ENCODE assay signal across 9 mouse cellular contexts in the genomic region with DNA sequence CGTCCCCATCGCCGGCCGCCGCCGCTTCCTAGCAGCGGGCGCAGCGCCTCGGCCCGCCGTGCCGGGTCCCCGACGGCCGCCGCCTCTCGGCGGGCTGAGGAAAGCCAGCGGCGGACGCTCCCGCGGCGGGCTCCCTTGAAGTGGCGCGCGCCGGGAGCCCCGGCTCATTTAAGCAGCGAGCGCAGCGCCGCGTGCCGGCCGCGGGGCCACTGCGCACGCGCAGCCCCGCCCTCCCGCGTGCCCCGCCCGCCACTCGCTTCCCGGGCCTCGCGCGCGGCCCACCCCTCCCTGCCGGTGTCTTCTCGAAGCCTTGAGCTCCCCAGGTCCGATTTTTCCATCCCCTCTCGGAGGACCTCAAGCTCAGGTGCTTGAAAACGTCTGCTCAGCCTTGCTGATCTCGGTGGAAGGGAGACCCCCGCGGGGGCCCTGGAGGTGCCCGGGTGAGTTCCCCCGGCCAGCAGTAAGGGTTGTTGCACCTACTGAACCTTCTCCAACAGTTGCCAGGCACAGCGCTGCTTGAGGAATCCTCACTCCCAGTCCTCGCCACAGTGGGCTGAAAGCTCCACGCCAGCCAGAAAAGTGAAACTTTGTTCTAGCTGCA. TPM values are rescaled to one million over a fixed set of nuclear protein-coding genes. Genes with fewer than 3 reads are reported as not detected.
DNase-seq lines count a peak whose midpoint lies in the region; ATAC-seq and TF ChIP-seq lines count a peak whose summit lies in the region.
"Had no signal": no experiment of that assay in that cellular context is flagged by ENCODE, and none has a peak within 500 bp of the region (broad histone marks: within the 10 kb centered on the region; RNA-seq: fewer than 3 reads in every experiment).

TSS of gene Neto2 (minus strand) at position 174 of the 601 bp plus-strand sequence.

- TF ChIP-seq EP300 in liver, embryonic 14.5 days (IDR thresholded peaks at IDR 0.05; ENCODE audit: low read depth): no peak

- H3K4me3 ChIP-seq in brown adipose tissue, adult 24 weeks (ENCODE audit: insufficient read depth, low read depth, low read length): peak within 1 kb of the TSS; percentile 69
- peak within 1 kb of the TSS; percentile 78 for H3K4me3 ChIP-seq in heart, embryonic 16.5 days (ENCODE audit: low read length)
- peak within 1 kb of the TSS; percentile 64 to 68 for H3K4me3 ChIP-seq in liver, embryonic 14.5 days (ENCODE audit: insufficient read depth in 1 of 2, low read depth in 2 of 2, low read length in 2 of 2)
- H3K4me3 ChIP-seq in neural tube, embryonic 11.5 days (ENCODE audit: low read depth, low read length): peak within 1 kb of the TSS; percentile 73
- peak within 1 kb of the TSS; percentile 61 for H3K4me3 ChIP-seq in stomach, embryonic 16.5 days (replicated peaks; ENCODE audit: low read length)

- H3K9ac ChIP-seq in heart, embryonic 16.5 days (ENCODE audit: low read length): peak within 1 kb of the TSS; percentile 83
- peak within 1 kb of the TSS; percentile 51 for H3K9ac ChIP-seq in liver, embryonic 14.5 days (replicated peaks)
- peak within 1 kb of the TSS; percentile 91 for H3K9ac ChIP-seq in neural tube, embryonic 11.5 days (ENCODE audit: low read length)
- peak within 1 kb of the TSS; percentile 71 for H3K9ac ChIP-seq in stomach, embryonic 16.5 days (ENCODE audit: low read length)

- no peak within 1 kb of the TSS for H3K27ac ChIP-seq in brown adipose tissue, adult 24 weeks (replicated peaks; ENCODE audit: low read depth, low read length)
- peak within 1 kb of the TSS; percentile 35 for H3K27ac ChIP-seq in heart, embryonic 16.5 days (ENCODE audit: low read length)
- no peak within 1 kb of the TSS for H3K27ac ChIP-seq in liver, embryonic 14.5 days
- H3K27ac ChIP-seq in neural tube, embryonic 11.5 days (ENCODE audit: low read depth, low read length): peak within 1 kb of the TSS; percentile 91
- H3K27ac ChIP-seq in stomach, embryonic 16.5 days (ENCODE audit: low read length): peak within 1 kb of the TSS; percentile 63

- peaks cover 15% of the 10 kb centered on the region for H3K27me3 ChIP-seq in heart, embryonic 16.5 days (ENCODE audit: control insufficient read depth, insufficient read depth, low read length)
- peaks cover 33% of the 10 kb centered on the region for H3K27me3 ChIP-seq in liver, embryonic 14.5 days (ENCODE audit: control insufficient read depth, insufficient read depth, low read length)
- H3K27me3 ChIP-seq in neural tube, embryonic 11.5 days (ENCODE audit: control insufficient read depth, insufficient read depth, low read length): no peaks in the 10 kb centered on the region
- peaks cover 7% of the 10 kb centered on the region; the same call in 1 of the 2 replicates for H3K27me3 ChIP-seq in stomach, embryonic 16.5 days (ENCODE audit: control insufficient read depth, insufficient read depth, low read length)

- WGBS in heart, embryonic 16.5 days: 4% methylated on average over 59 of the region's 65 CpGs
- WGBS in liver, embryonic 14.5 days (ENCODE audit: insufficient replicate concordance): 6% methylated on average over 58 of the region's 65 CpGs
- WGBS in neural tube, embryonic 11.5 days: 12% methylated on average over 30 of the region's 65 CpGs
- WGBS in stomach, embryonic 16.5 days: 4% methylated on average over 56 of the region's 65 CpGs

- peak within 1 kb of the TSS; percentile 100 for H3K4me2 ChIP-seq in heart, embryonic 16.5 days (ENCODE audit: low read depth, low read length)
- H3K4me2 ChIP-seq in liver, embryonic 14.5 days (ENCODE audit: low read depth): peak within 1 kb of the TSS; percentile 93
- peak within 1 kb of the TSS; percentile 74 for H3K4me2 ChIP-seq in neural tube, embryonic 11.5 days (ENCODE audit: low read depth)
- H3K4me2 ChIP-seq in stomach, embryonic 16.5 days (ENCODE audit: low read depth, low read length): peak within 1 kb of the TSS; percentile 100

- H3K9me3 ChIP-seq in heart, embryonic 16.5 days (replicated peaks; ENCODE audit: control insufficient read depth, low read length): no peaks in the 10 kb centered on the region
- no peaks in the 10 kb centered on the region for H3K9me3 ChIP-seq in liver, embryonic 14.5 days (ENCODE audit: control insufficient read depth, low read length)
- no peaks in the 10 kb centered on the region for H3K9me3 ChIP-seq in neural tube, embryonic 11.5 days (ENCODE audit: control insufficient read depth, low read length)
- H3K9me3 ChIP-seq in stomach, embryonic 16.5 days (replicated peaks; ENCODE audit: control insufficient read depth, low read length): no peaks in the 10 kb centered on the region

- DNase-seq in A20 (ENCODE audit: low read depth, low spot score): peak; percentile 84
- peak; percentile 15 for DNase-seq in fibroblast of lung, adult 2 months (ENCODE audit: low read depth)
- peak; percentile 58 to 77 for DNase-seq in kidney, postnatal 25 days
- DNase-seq in liver, embryonic 14.5 days (ENCODE audit: low read depth in 3 of 3, low spot score in 3 of 3): peak; percentile 24 to 53 (median 47)
- DNase-seq in neural tube, embryonic 11.5 days (ENCODE audit: low spot score): peak; percentile 90

- TF ChIP-seq CTCF in liver, embryonic 14.5 days (IDR thresholded peaks at IDR 0.05; ENCODE audit: low read depth): no peak

- peak; percentile 88 for ATAC-seq in heart, embryonic 16.5 days (replicated peaks; ENCODE audit: extremely low read depth, insufficient read depth, low FRiP score)
- peak; percentile 86 for ATAC-seq in liver, embryonic 14.5 days (ENCODE audit: insufficient read depth)
- ATAC-seq in neural tube, embryonic 11.5 days (ENCODE audit: insufficient read depth, low FRiP score, low TSS enrichment): peak; percentile 81
- peak; percentile 91 for ATAC-seq in stomach, embryonic 16.5 days (ENCODE audit: insufficient read depth, low FRiP score)

- 0 out of 2 replicates have a peak, but pooled peaks cover 5% of the 10 kb centered on the region for H3K4me1 ChIP-seq in brown adipose tissue, adult 24 weeks (ENCODE audit: control insufficient read depth, insufficient read depth, insufficient read length, low read length)
- peaks cover 2% of the 10 kb centered on the region; the same call in 1 of the 2 replicates for H3K4me1 ChIP-seq in heart, embryonic 16.5 days (ENCODE audit: control insufficient read depth, insufficient read depth, low read length)
- peaks cover 3 to 5% of the 10 kb centered on the region in 2 experiments; a peak in 3 of 4 replicates for H3K4me1 ChIP-seq in liver, embryonic 14.5 days (replicated peaks; ENCODE audit: control insufficient read depth in 2 of 2, insufficient read depth in 2 of 2, low read length in 1 of 2)
- H3K4me1 ChIP-seq in neural tube, embryonic 11.5 days (ENCODE audit: control insufficient read depth, insufficient read depth, low read length): 0 out of 2 replicates have a peak, but pooled peaks cover 4% of the 10 kb centered on the region
- peaks cover 4% of the 10 kb centered on the region for H3K4me1 ChIP-seq in stomach, embryonic 16.5 days (ENCODE audit: control insufficient read depth, insufficient read depth, low read length)

- H3K36me3 ChIP-seq in heart, embryonic 16.5 days (ENCODE audit: control insufficient read depth, insufficient read depth): no peaks in the 10 kb centered on the region
- no peaks in the 10 kb centered on the region for H3K36me3 ChIP-seq in liver, embryonic 14.5 days (replicated peaks; ENCODE audit: control insufficient read depth, insufficient read depth, low read depth)
- H3K36me3 ChIP-seq in neural tube, embryonic 11.5 days (ENCODE audit: control insufficient read depth, insufficient read depth, low read length): no peaks in the 10 kb centered on the region
- no peaks in the 10 kb centered on the region for H3K36me3 ChIP-seq in stomach, embryonic 16.5 days (ENCODE audit: control insufficient read depth, insufficient read depth, low read length)
- H3K36me3 ChIP-seq: G1E had no signal

RNA-seq across cellular contexts. Expression of gene Neto2, which starts in this region (rescaled TPM):
- 0.44 TPM in 1 of 2 replicates, not detected in the other for polyA plus RNA-seq in brown adipose tissue, adult 24 weeks (2012; ENCODE audit: insufficient read depth, insufficient read length, missing spikeins)
- 3.3 and 3.5 TPM in 2 replicates for polyA plus RNA-seq in heart, embryonic 16.5 days (2015; fragmentation: Nextera tagmentation; extraction: Ambion mirVana)
- 0.42 and 0.56 TPM in 2 replicates for polyA plus RNA-seq in liver, embryonic 14.5 days (2012; rRNA removed)
- polyA plus RNA-seq in liver, embryonic 14.5 days (2014; fragmentation: Nextera tagmentation; extraction: Ambion mirVana): 1.4 and 1.5 TPM in 2 replicates
- polyA plus RNA-seq in neural tube, embryonic 11.5 days (2014; fragmentation: Nextera tagmentation; extraction: Ambion mirVana): 28.5 and 29.9 TPM in 2 replicates
- 4.6 and 4.7 TPM in 2 replicates for polyA plus RNA-seq in stomach, embryonic 16.5 days (2015; fragmentation: Nextera tagmentation; extraction: Ambion mirVana)
- polyA plus RNA-seq: G1E had no signal

Comparison
In these comparisons a context has a peak if more than half of its experiments do, and no peak if none do; other contexts are left out.
1. DNase-seq: peak in every context shown above with its lines; median percentile 90 in neural tube, embryonic 11.5 days; 84 in A20; 68 in kidney, postnatal 25 days; 47 in liver, embryonic 14.5 days; 15 in fibroblast of lung, adult 2 months.
2. H3K27ac ChIP-seq: peak in heart, embryonic 16.5 days (single experiment), neural tube, embryonic 11.5 days (single experiment) and stomach, embryonic 16.5 days (single experiment); none in brown adipose tissue, adult 24 weeks (single experiment) and liver, embryonic 14.5 days (single experiment).
3. Peak in every context shown above with its lines, with median percentiles within 50 percentile points of each other: H3K4me3 ChIP-seq, ATAC-seq, H3K4me2 ChIP-seq and H3K9ac ChIP-seq.